Mouse (Mus musculus): ENCODE measurements at regions not wholly inside any gene's neighbourhood (a gene's known extent, or its start where the extent isn't known, plus 50 kb on each side); places are given as distances from the start of the nearest gene placed in this dataset.

GRCm38 (mm10) chr9:47378541-47378940 is 151.4 kb upstream of the Cadm1 start:
- no peak for DNase-seq (ENCODE audit: low spot score)
- intact Hi-C loops (cut with DNase I): no loop called here

GRCm38 (mm10) chr9:47380361-47380760 is 149.6 kb upstream of the Cadm1 start:
- no peak for DNase-seq (ENCODE audit: low spot score)
- intact Hi-C loops (cut with DNase I): no loop called here

- no peak for DNase-seq (ENCODE audit: low spot score)
- intact Hi-C loops (cut with DNase I): no loop called here
Measured at GRCm38 (mm10) chr9:47384185-47384854, 145.7 kb upstream of the Cadm1 start.

- intact Hi-C loops (cut with DNase I): no loop called here
- DNase-seq (ENCODE audit: low spot score): no peak
Measured at GRCm38 (mm10) chr9:47386646-47387045, 143.3 kb upstream of the Cadm1 start.

GRCm38 (mm10) chr9:47387221-47387620 is 142.8 kb upstream of the Cadm1 start:
- intact Hi-C loops (cut with DNase I): no loop called here
- DNase-seq (ENCODE audit: low spot score): no peak

GRCm38 (mm10) chr9:47387716-47388300 is 142.2 kb upstream of the Cadm1 start:
- DNase-seq (ENCODE audit: low spot score): no peak
- intact Hi-C loops (cut with DNase I): no loop called here

- DNase-seq (ENCODE audit: low spot score): no peak
- intact Hi-C loops (cut with DNase I): no loop called here
Measured at GRCm38 (mm10) chr9:47389901-47390300, 140.1 kb upstream of the Cadm1 start.

- intact Hi-C loops (cut with DNase I): no loop called here
- no peak for DNase-seq (ENCODE audit: low spot score)
Measured at GRCm38 (mm10) chr9:47391669-47392068, 138.3 kb upstream of the Cadm1 start.

GRCm38 (mm10) chr9:47399598-47399997 is 130.4 kb upstream of the Cadm1 start:
- DNase-seq (ENCODE audit: low spot score): no peak
- intact Hi-C loops (cut with DNase I): no loop called here

- no peak for DNase-seq (ENCODE audit: low spot score)
- intact Hi-C loops (cut with DNase I): no loop called here
Measured at GRCm38 (mm10) chr9:47400117-47400823, 129.7 kb upstream of the Cadm1 start.

GRCm38 (mm10) chr9:47401511-47401910 is 128.5 kb upstream of the Cadm1 start:
- intact Hi-C loops (cut with DNase I): no loop called here
- no peak for DNase-seq (ENCODE audit: low spot score)

- DNase-seq (ENCODE audit: low spot score): no peak
- intact Hi-C loops (cut with DNase I): no loop called here
Measured at GRCm38 (mm10) chr9:47403317-47403716, 126.7 kb upstream of the Cadm1 start.

- intact Hi-C loops (cut with DNase I): no loop called here
- DNase-seq (ENCODE audit: low spot score): no peak
Measured at GRCm38 (mm10) chr9:47404821-47405220, 125.2 kb upstream of the Cadm1 start.

GRCm38 (mm10) chr9:47405547-47405946 is 124.4 kb upstream of the Cadm1 start:
- intact Hi-C loops (cut with DNase I): no loop called here
- DNase-seq (ENCODE audit: low spot score): no peak

GRCm38 (mm10) chr9:47407007-47407670 is 122.8 kb upstream of the Cadm1 start:
- peak; percentile 51 for DNase-seq (ENCODE audit: low spot score)
- intact Hi-C loops (cut with DNase I): no loop called here

- intact Hi-C loops (cut with DNase I): no loop called here
Measured at GRCm38 (mm10) chr9:47408061-47408460, 121.9 kb upstream of the Cadm1 start.

GRCm38 (mm10) chr9:47409579-47409978 is 120.4 kb upstream of the Cadm1 start:
- DNase-seq (ENCODE audit: low spot score): no peak
- intact Hi-C loops (cut with DNase I): no loop called here

More at GRCm38 (mm10) chr9:47408061-47408460, 121.9 kb upstream of the Cadm1 start:
- no peak for DNase-seq (ENCODE audit: low spot score)

- intact Hi-C loops (cut with DNase I): no loop called here
- DNase-seq (ENCODE audit: low spot score): no peak
Measured at GRCm38 (mm10) chr9:47412786-47413185, 117.2 kb upstream of the Cadm1 start.

GRCm38 (mm10) chr9:47414350-47414988 is 115.5 kb upstream of the Cadm1 start:
- intact Hi-C loops (cut with DNase I): no loop called here
- DNase-seq (ENCODE audit: low spot score): no peak

- peak; percentile 69 for DNase-seq (ENCODE audit: low spot score)
- intact Hi-C loops (cut with DNase I): loop anchor here (5.0 kb wide), 1 partner anchor 105 kb away; no protein-coding TSS in a partner anchor
Measured at GRCm38 (mm10) chr9:47422151-47422599, 107.8 kb upstream of the Cadm1 start.
